Mouse (Mus musculus) kidney, embryonic 15.5 days (tissue): ENCODE measurements around the gene Rcsd1. TPM values are rescaled to one million over a fixed set of nuclear protein-coding genes. Genes with fewer than 3 reads are reported as not detected.
"Not testable (repeated sequence)": the region's sequence is repeated elsewhere in the genome, so short reads cannot be mapped to it uniquely, and the experiment has no call there.

Source experiments
- ATAC-seq: fragments of 200-750 bp; cut with Nextera tagmentation; replicated peaks from 2 replicates; pipeline ENCODE4 v1.8.0; 2017; ENCODE audit warnings: moderate TSS enrichment; ENCODE audit not compliant: low FRiP score
- H3K27ac ChIP-seq: fragments of 300-500 bp; sonication (generic); 2 replicates; pipeline ENCODE4 v1.5.1; 2015; ENCODE audit warnings: mild to moderate bottlenecking, inconsistent platforms
- H3K27me3 ChIP-seq: fragments of 300-500 bp; sonication (generic); 2 replicates; pipeline ENCODE4 v1.6.1; 2015; ENCODE audit warnings: inconsistent platforms
- H3K36me3 ChIP-seq: fragments of 300-500 bp; sonication (generic); 2 replicates; pipeline ENCODE4 v1.6.1; 2015; ENCODE audit warnings: inconsistent platforms
- H3K4me1 ChIP-seq: fragments of 300-500 bp; sonication (generic); 2 replicates; pipeline ENCODE4 v1.6.1; 2015; ENCODE audit warnings: inconsistent platforms
- H3K4me2 ChIP-seq: fragments of 300-500 bp; sonication (generic); 2 replicates; pipeline ENCODE4 v1.6.1; 2015; ENCODE audit warnings: moderate library complexity, mild to moderate bottlenecking, inconsistent platforms
- H3K4me3 ChIP-seq: fragments of 300-500 bp; sonication (generic); replicated peaks from 2 replicates; pipeline ENCODE4 v1.5.1; 2015; ENCODE audit warnings: mild to moderate bottlenecking, inconsistent platforms
- H3K9ac ChIP-seq: fragments of 300-500 bp; sonication (generic); 2 replicates; pipeline ENCODE4 v1.6.1; 2015; ENCODE audit warnings: mild to moderate bottlenecking, inconsistent platforms
- H3K9me3 ChIP-seq: fragments of 300-500 bp; sonication (generic); replicated peaks from 2 replicates; pipeline ENCODE4 v1.6.1; 2016; ENCODE audit warnings: inconsistent platforms
- WGBS: fragments of 180-500 bp; shearing (Covaris S2); methylation state at CpG from one replicate; pipeline ENCODE4 v1.1.7; 2015; ENCODE audit warnings: mixed read lengths; 5-methylcytosine and 5-hydroxymethylcytosine counted together
- polyA plus RNA-seq: library from polyadenylated mRNA; unstranded; fragments of >200 nt; fragmentation: Nextera tagmentation; extraction: Ambion mirVana; gene quantifications from 2 replicates; pipeline ENCODE4 v1.2.1, GENCODE M21; 2015

Gene Rcsd1
- polyA plus RNA-seq, 1 experiment from 2014 or later = 57.8 TPM

- no peaks in the 10 kb centered on the region for H3K27me3 ChIP-seq
Measured at GRCm38 (mm10) chr1:165682056-165682853, 27.3 kb downstream of the Rcsd1 start.

GRCm38 (mm10) chr1:165681045-165681794 lies 28.3 kb downstream of the Rcsd1 start:
- Histone ChIP-seq H3K27me3 (no peaks in the 10 kb centered on the region), H3K4me1 (peaks cover 53% of the 10 kb centered on the region), H3K9me3 (no peaks in the 10 kb centered on the region), H3K9ac (no peak overlapping the region), H3K36me3 (peaks cover 11% of the 10 kb centered on the region), H3K4me2 (no peak overlapping the region), H3K4me3 (no peak overlapping the region), H3K27ac (peak overlapping the region; percentile 57)
- 58% methylated on average over 13 of the region's 13 CpGs for WGBS
- 0 out of 2 replicates have a peak, but pooled peaks have one; percentile 20 for ATAC-seq

More at GRCm38 (mm10) chr1:165682056-165682853, 27.3 kb downstream of the Rcsd1 start:
- Histone ChIP-seq H3K9me3 (no peaks in the 10 kb centered on the region), H3K9ac (no peak overlapping the region), H3K4me3 (no peak overlapping the region), H3K4me1 (peaks cover 62% of the 10 kb centered on the region), H3K36me3 (peaks cover 9% of the 10 kb centered on the region), H3K4me2 (no peak overlapping the region), H3K27ac (peak overlapping the region; percentile 57)
- 72% methylated on average over 18 of the region's 18 CpGs for WGBS
- no peak for ATAC-seq

DNA sequence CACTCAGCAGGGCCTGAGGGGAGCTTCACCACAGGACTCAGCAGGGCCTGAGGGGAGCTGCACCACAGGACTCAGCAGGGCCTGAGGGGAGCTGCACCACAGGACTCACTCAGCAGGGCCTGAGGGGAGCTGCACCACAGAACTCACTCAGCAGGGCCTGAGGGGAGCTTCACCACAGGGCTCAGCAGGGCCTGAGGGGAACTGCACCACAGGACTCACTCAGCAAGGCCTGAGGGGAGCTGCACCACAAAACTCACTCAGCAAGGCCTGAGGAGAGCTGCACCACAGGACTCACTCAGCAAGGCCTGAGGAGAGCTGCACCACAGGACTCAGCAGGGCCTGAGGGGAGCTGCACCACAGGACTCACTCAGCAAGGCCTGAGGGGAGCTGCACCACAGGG lies 29.5 kb downstream of the Rcsd1 start:
- Histone ChIP-seq H3K27ac (peak overlapping the region; percentile 29), H3K36me3 (peaks cover 16% of the 10 kb centered on the region), H3K4me1 (peaks cover 48% of the 10 kb centered on the region)
- H3K9ac ChIP-seq, ATAC-seq, H3K27me3 ChIP-seq, H3K4me2 ChIP-seq, H3K9me3 ChIP-seq, H3K4me3 ChIP-seq: not testable (repeated sequence)

GRCm38 (mm10) chr1:165679618-165679997 lies 29.9 kb downstream of the Rcsd1 start:
- peak overlapping the region; percentile 29 for H3K27ac ChIP-seq
- no peak for ATAC-seq
- 48% methylated on average over 3 of the region's 3 CpGs for WGBS
- peaks cover 43% of the 10 kb centered on the region for H3K4me1 ChIP-seq
- H3K36me3 ChIP-seq = peaks cover 20% of the 10 kb centered on the region
- no peak overlapping the region for H3K4me3 ChIP-seq
- no peaks in the 10 kb centered on the region for H3K27me3 ChIP-seq
- no peaks in the 10 kb centered on the region for H3K9me3 ChIP-seq
- H3K4me2 ChIP-seq = no peak overlapping the region
- H3K9ac ChIP-seq = no peak overlapping the region

DNA sequence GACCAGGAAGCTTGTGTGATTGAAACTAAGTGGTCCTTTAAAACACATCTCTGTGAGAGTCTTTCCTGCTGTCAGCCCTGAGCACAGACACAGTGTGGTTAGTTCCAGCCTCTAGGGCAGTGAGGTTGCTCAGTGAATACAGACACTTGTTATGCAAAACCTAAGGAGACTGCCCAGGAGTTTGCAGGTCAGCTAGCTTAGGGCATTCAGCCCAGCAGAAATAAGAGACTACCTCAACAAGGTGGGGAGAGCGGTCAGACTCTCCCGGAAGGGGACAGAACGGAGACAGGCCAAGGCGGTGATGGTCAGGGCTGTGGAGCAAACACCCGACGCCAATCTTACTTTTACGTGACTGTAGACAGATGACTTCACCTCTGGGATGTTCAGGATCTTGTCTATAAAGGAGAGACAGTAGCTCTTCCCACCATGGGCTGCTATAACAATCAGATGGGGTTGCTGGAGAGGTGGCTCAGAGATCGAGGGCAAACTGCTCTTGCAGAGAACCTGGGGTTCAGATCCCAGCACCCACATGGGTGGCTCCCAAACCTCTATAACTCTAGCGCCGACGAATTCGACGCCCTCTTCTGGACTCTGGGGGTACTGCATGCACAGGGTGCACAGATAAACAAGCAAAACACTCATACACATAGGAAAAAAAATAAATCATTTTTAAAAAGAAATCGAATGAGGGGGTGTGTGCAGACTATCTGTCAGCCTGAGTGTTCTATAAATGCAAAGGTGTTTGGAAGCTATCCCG lies 30.5 kb downstream of the Rcsd1 start:
- H3K36me3 ChIP-seq = peaks cover 20% of the 10 kb centered on the region
- no peaks in the 10 kb centered on the region for H3K9me3 ChIP-seq
- 0 out of 2 replicates have a peak overlapping the region, but pooled peaks have one; percentile 29 for H3K27ac ChIP-seq
- no peak overlapping the region for H3K9ac ChIP-seq
- no peak overlapping the region for H3K4me2 ChIP-seq
- WGBS = 78% methylated on average over 15 of the region's 15 CpGs
- ATAC-seq = no peak
- H3K4me1 ChIP-seq = peaks cover 40% of the 10 kb centered on the region
- no peak overlapping the region for H3K4me3 ChIP-seq
- no peaks in the 10 kb centered on the region for H3K27me3 ChIP-seq

DNA sequence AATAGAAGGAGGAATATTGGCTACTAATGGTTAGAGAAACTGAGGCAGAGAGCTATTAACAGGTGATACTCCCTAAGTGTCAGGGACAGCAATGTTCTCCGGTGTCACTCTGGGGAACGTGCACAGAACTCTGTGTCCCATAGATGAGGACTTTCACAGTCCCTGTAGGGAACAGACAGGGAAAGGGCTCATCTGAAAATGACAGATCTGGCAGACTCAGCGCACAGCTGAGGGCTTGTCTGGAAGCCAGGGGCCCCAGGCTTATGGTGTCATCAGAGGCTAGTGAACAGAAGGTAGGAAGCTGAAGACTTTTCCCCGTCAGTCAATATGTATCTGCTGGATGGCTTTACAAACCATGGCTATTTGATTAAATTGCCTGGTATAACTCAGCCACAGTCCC lies 32.0 kb downstream of the Rcsd1 start:
- Histone ChIP-seq H3K9me3 (no peaks in the 10 kb centered on the region), H3K27me3 (no peaks in the 10 kb centered on the region), H3K4me3 (no peak overlapping the region), H3K27ac (no peak overlapping the region), H3K9ac (no peak overlapping the region), H3K36me3 (peaks cover 20% of the 10 kb centered on the region), H3K4me1 (peaks cover 36% of the 10 kb centered on the region), H3K4me2 (no peak overlapping the region)
- 82% methylated on average over 4 of the region's 4 CpGs for WGBS
- ATAC-seq = no peak

- Histone ChIP-seq H3K4me3 (no peak overlapping the region), H3K36me3 (peaks cover 20% of the 10 kb centered on the region), H3K9ac (no peak overlapping the region), H3K27me3 (no peaks in the 10 kb centered on the region), H3K4me1 (peaks cover 30% of the 10 kb centered on the region), H3K27ac (no peak overlapping the region), H3K4me2 (no peak overlapping the region), H3K9me3 (no peaks in the 10 kb centered on the region)
- WGBS = 75% methylated on average over 3 of the region's 3 CpGs
- ATAC-seq = no peak
Measured at GRCm38 (mm10) chr1:165676993-165677392, 32.6 kb downstream of the Rcsd1 start.

DNA sequence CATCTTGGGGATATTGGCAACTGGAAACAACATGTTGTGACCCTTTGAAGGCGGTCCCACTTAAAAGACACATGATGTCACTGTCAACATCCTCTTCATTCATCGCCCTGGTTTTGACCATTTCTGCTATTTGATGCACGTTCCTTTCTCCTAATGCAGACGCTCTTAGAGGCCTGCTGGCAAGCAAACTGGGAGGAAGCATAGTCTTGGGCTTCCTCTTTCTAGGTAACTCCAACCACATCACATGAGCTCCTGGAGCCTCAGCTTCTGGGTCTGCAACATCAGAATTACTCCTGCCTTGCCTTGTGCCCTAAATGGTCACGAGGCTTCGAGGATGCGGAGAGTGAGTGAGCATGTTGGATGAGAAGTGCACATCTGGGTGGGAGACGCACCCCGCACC lies 34.4 kb downstream of the Rcsd1 start:
- Histone ChIP-seq H3K4me1 (peaks cover 15% of the 10 kb centered on the region), H3K9ac (no peak overlapping the region), H3K27me3 (no peaks in the 10 kb centered on the region), H3K9me3 (no peaks in the 10 kb centered on the region), H3K36me3 (peaks cover 20% of the 10 kb centered on the region), H3K4me3 (no peak overlapping the region), H3K4me2 (no peak overlapping the region), H3K27ac (no peak overlapping the region)
- 91% methylated on average over 9 of the region's 9 CpGs for WGBS
- ATAC-seq = no peak

GRCm38 (mm10) chr1:165672355-165672754 lies 37.2 kb downstream of the Rcsd1 start:
- peaks cover 11% of the 10 kb centered on the region; the same call in 1 of the 2 replicates for H3K36me3 ChIP-seq
- no peak overlapping the region for H3K9ac ChIP-seq
- no peak overlapping the region for H3K27ac ChIP-seq
- 79% methylated on average over 9 of the region's 9 CpGs for WGBS
- no peak overlapping the region for H3K4me2 ChIP-seq
- peaks cover 30% of the 10 kb centered on the region for H3K4me1 ChIP-seq
- H3K9me3 ChIP-seq = no peaks in the 10 kb centered on the region
- H3K27me3 ChIP-seq = no peaks in the 10 kb centered on the region
- no peak for ATAC-seq
- H3K4me3 ChIP-seq = no peak overlapping the region

- no peak overlapping the region for H3K27ac ChIP-seq
- no peak overlapping the region for H3K4me2 ChIP-seq
- WGBS = 48% methylated on average over 6 of the region's 6 CpGs
- peaks cover 39% of the 10 kb centered on the region for H3K4me1 ChIP-seq
- H3K4me3 ChIP-seq = no peak overlapping the region
- ATAC-seq = no peak
- 0 out of 2 replicates have a peak, but pooled peaks cover 4% of the 10 kb centered on the region for H3K36me3 ChIP-seq
- no peaks in the 10 kb centered on the region for H3K27me3 ChIP-seq
- no peaks in the 10 kb centered on the region for H3K9me3 ChIP-seq
- no peak overlapping the region for H3K9ac ChIP-seq
Measured at GRCm38 (mm10) chr1:165670056-165670455, 39.5 kb downstream of the Rcsd1 start.

DNA sequence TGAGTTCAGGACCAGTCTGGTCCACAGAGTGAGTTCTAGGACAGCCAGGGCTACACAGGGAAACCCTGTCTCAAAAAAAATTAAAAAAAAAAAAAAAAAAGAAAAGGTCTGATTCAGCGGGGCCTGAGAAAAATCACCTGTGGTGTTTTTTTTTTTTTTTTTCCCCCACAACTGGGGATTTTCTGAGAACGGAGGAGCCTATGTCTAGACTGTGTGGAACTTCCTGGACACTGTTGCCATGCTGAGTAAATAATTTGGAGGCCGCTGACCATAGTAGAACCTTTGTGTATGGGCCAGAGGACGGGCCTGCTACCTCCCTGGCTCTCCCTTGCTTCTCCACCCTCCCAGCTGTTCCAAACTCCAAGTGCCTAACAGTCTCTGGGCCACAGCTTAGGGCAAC lies 40.7 kb downstream of the Rcsd1 start:
- Histone ChIP-seq H3K36me3 (no peaks in the 10 kb centered on the region), H3K4me2 (no peak overlapping the region), H3K27me3 (no peaks in the 10 kb centered on the region), H3K4me1 (peaks cover 44% of the 10 kb centered on the region), H3K9me3 (no peaks in the 10 kb centered on the region), H3K4me3 (no peak overlapping the region), H3K27ac (no peak overlapping the region), H3K9ac (no peak overlapping the region)
- WGBS = 59% methylated on average over 4 of the region's 4 CpGs
- peak; percentile 16; the same call in 1 of the 2 replicates for ATAC-seq

DNA sequence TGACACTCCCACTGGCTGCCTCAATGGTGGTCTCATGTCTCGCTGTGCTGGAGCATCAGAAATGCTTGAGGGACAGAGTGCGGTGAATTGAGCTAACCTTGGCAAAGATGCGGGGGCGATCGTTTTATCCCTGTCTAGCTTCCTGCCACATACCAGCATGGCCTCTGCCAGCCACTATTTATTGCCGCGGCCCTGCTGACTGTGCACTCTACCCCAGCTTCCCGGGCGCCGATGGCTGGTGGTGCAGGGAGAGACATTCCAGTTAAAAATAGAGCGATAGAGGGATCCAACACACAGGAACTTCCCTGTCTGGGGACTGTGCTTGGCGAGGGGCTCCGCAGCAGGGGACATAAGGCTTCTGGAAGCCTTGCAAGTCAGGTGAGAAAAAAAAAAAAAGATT lies 42.2 kb downstream of the Rcsd1 start:
- WGBS = 34% methylated on average over 13 of the region's 13 CpGs
- Histone ChIP-seq H3K9me3 (no peaks in the 10 kb centered on the region), H3K27ac (peak overlapping the region; percentile 54; the same call in 1 of the 2 replicates), H3K27me3 (no peaks in the 10 kb centered on the region), H3K4me2 (no peak overlapping the region), H3K36me3 (peaks cover 9% of the 10 kb centered on the region; the same call in 1 of the 2 replicates), H3K4me1 (peaks cover 59% of the 10 kb centered on the region), H3K4me3 (no peak overlapping the region), H3K9ac (no peak overlapping the region)
- ATAC-seq = no peak
